Mouse (Mus musculus) heart, embryonic 13.5 days (tissue): ENCODE measurements around the gene Armc10. TPM values are rescaled to one million over a fixed set of nuclear protein-coding genes. Genes with fewer than 3 reads are reported as not detected.

Experiments
- ATAC-seq: fragments of 200-750 bp; cut with Nextera tagmentation; 2 replicates; pipeline ENCODE4 v1.8.0; 2017; ENCODE audit warnings: moderate TSS enrichment; ENCODE audit not compliant: insufficient number of reproducible peaks, low FRiP score, low TSS enrichment; ENCODE audit errors: extremely low read depth
- H3K27ac ChIP-seq: fragments of 300-500 bp; sonication (generic); replicated peaks from 2 replicates; pipeline ENCODE4 v1.5.1; 2015; ENCODE audit warnings: moderate library complexity, mild to moderate bottlenecking, inconsistent platforms
- H3K27me3 ChIP-seq: fragments of 300-500 bp; sonication (generic); replicated peaks from 2 replicates; pipeline ENCODE4 v1.6.1; 2015; ENCODE audit warnings: mild to moderate bottlenecking, inconsistent platforms
- H3K36me3 ChIP-seq: fragments of 300-500 bp; sonication (generic); 2 replicates; pipeline ENCODE4 v1.6.1; 2015; ENCODE audit warnings: mild to moderate bottlenecking, inconsistent platforms
- H3K4me1 ChIP-seq: fragments of 300-500 bp; sonication (generic); 2 replicates; pipeline ENCODE4 v1.6.1; 2015; ENCODE audit warnings: inconsistent platforms
- H3K4me2 ChIP-seq: fragments of 300-500 bp; sonication (generic); 2 replicates; pipeline ENCODE4 v1.6.1; 2015; ENCODE audit warnings: inconsistent platforms, mild to moderate bottlenecking, moderate library complexity
- H3K4me3 ChIP-seq: fragments of 300-500 bp; sonication (generic); 2 replicates; pipeline ENCODE4 v1.5.1; 2015; ENCODE audit warnings: moderate library complexity, mild to moderate bottlenecking, inconsistent platforms
- H3K9ac ChIP-seq: fragments of 300-500 bp; sonication (generic); 2 replicates; pipeline ENCODE4 v1.6.1; 2015; ENCODE audit warnings: inconsistent platforms, mild to moderate bottlenecking, moderate library complexity
- H3K9me3 ChIP-seq: fragments of 300-500 bp; sonication (generic); 2 replicates; pipeline ENCODE4 v1.6.1; 2016; ENCODE audit warnings: inconsistent platforms
- WGBS: fragments of 180-500 bp; shearing (Covaris S2); methylation state at CpG from one replicate; pipeline ENCODE4 v1.1.7; 2015; ENCODE audit warnings: mixed read lengths; 5-methylcytosine and 5-hydroxymethylcytosine counted together
- polyA plus RNA-seq: library from polyadenylated mRNA; unstranded; fragments of >200 nt; fragmentation: Nextera tagmentation; extraction: Ambion mirVana; gene quantifications from 2 replicates; pipeline ENCODE4 v1.2.1, GENCODE M21; 2015

The Armc10 gene
- polyA plus RNA-seq, 1 experiment from 2014 or later = 20.4 TPM

DNA sequence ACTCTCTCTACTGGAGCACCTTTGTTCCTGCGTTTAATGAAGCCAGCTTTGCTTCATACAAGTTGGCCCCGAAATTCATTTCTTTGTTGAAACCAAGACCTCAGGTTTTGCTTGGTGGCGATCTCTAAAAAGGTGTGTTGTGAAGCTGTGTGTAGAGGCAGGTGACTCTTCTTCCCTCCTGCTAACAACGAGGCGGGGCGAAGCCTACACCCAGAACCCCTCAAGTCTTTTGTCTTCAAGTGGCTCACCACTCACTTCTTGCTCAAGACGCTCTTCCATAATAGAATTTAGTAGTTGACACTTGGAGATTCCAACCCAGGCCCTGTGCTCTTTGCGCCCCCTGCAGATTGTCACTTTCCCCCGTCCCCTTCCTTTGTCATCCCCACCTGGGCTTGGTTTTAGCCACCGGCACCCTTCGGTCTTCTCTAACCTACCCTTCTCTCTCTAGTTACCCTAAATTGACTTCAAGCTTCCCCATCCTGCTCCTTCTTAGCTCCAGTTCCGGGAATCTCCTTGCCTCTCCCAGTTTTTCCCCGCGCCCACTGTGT lies 648 bp upstream of the Armc10 start:
- Histone ChIP-seq H3K4me3 (peak overlapping the region; percentile 91), H3K27ac (0 out of 2 replicates have a peak overlapping the region, but pooled peaks have one; percentile 28), H3K9me3 (no peaks in the 10 kb centered on the region), H3K4me1 (peaks cover 19% of the 10 kb centered on the region), H3K27me3 (peaks cover 15% of the 10 kb centered on the region; the same call in 1 of the 2 replicates), H3K36me3 (peaks cover 25% of the 10 kb centered on the region), H3K4me2 (peak overlapping the region; percentile 83), H3K9ac (peak overlapping the region; percentile 65; the same call in 1 of the 2 replicates)
- no peak for ATAC-seq
- WGBS = 12% methylated on average over 14 of the region's 14 CpGs

GRCm38 (mm10) chr5:21646133-21646491 lies 499 bp downstream of the Armc10 start:
- Histone ChIP-seq H3K27me3 (peaks cover 15% of the 10 kb centered on the region; the same call in 1 of the 2 replicates), H3K36me3 (peaks cover 36% of the 10 kb centered on the region), H3K4me3 (peak overlapping the region; percentile 91), H3K9ac (peak overlapping the region; percentile 91), H3K4me2 (peak overlapping the region; percentile 83), H3K27ac (peak overlapping the region; percentile 84), H3K9me3 (no peaks in the 10 kb centered on the region), H3K4me1 (peaks cover 19% of the 10 kb centered on the region)
- no peak for ATAC-seq
- WGBS = 2% methylated on average over 25 of the region's 25 CpGs

GRCm38 (mm10) chr5:21650736-21651135 lies 5.1 kb downstream of the Armc10 start:
- no peak for ATAC-seq
- Histone ChIP-seq H3K27me3 (no peaks in the 10 kb centered on the region), H3K36me3 (peaks cover 73% of the 10 kb centered on the region), H3K4me2 (no peak overlapping the region), H3K9ac (no peak overlapping the region), H3K4me1 (peaks cover 17% of the 10 kb centered on the region), H3K27ac (no peak overlapping the region), H3K9me3 (no peaks in the 10 kb centered on the region), H3K4me3 (no peak overlapping the region)
- 73% methylated on average over 2 of the region's 2 CpGs for whole genome bisulfite sequencing

DNA sequence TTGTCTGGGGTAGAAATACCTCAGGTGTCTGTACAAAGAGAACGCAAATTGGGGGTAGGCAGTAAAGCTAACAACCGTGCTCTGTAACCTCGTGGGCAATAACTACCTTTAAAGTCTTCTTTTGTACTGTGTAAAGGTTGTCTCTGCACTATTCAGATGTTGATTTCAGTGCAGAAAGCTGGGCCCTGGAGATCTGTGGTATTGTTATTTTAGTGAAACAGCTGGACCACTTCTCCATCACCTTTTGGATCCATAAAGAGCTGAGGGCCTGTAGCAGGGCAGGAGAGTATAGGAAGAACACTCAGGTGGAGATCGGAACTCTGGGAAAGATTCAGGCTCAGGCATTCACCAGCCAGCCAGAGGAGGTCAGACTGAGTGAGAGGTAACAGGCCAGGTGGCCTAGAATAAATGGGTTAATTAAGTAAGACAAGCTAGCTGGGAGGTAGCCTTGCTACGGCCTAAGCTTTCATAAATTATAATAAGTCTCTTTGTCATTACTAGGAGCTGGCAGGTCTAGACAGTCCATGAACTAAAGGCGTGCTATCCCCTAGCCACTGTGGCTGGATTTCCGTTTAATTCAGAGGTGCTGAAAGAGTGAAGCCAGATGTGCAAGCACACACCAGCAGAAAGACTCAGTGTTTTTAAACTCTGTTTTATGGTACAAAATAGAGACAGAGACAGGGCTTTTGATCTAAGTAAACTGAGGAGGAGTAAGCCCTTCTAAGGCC lies 6.4 kb downstream of the Armc10 start:
- H3K36me3 ChIP-seq = peaks cover 80% of the 10 kb centered on the region

GRCm38 (mm10) chr5:21656912-21657311 lies 11.3 kb downstream of the Armc10 start:
- WGBS = 82% methylated on average over 9 of the region's 9 CpGs
- Histone ChIP-seq H3K9ac (no peak overlapping the region), H3K27me3 (no peaks in the 10 kb centered on the region)

More for the DNA sequence above, 6.4 kb downstream of the Armc10 start:
- H3K4me1 ChIP-seq = peaks cover 9% of the 10 kb centered on the region
- H3K4me3 ChIP-seq = no peak overlapping the region
- no peak for ATAC-seq
- H3K27me3 ChIP-seq = no peaks in the 10 kb centered on the region
- H3K9ac ChIP-seq = no peak overlapping the region
- WGBS = 75% methylated on average over 7 of the region's 7 CpGs
- no peaks in the 10 kb centered on the region for H3K9me3 ChIP-seq
- H3K4me2 ChIP-seq = no peak overlapping the region
- H3K27ac ChIP-seq = peak overlapping the region; percentile 4; the same call in 1 of the 2 replicates

GRCm38 (mm10) chr5:21658038-21658437 lies 12.4 kb downstream of the Armc10 start:
- WGBS = 87% methylated on average over 6 of the region's 6 CpGs
- no peak for ATAC-seq
- Histone ChIP-seq H3K9me3 (no peaks in the 10 kb centered on the region), H3K4me1 (peaks cover 8% of the 10 kb centered on the region), H3K27me3 (no peaks in the 10 kb centered on the region), H3K36me3 (peaks cover 78% of the 10 kb centered on the region), H3K4me2 (no peak overlapping the region), H3K9ac (no peak overlapping the region), H3K4me3 (no peak overlapping the region), H3K27ac (no peak overlapping the region)

More at GRCm38 (mm10) chr5:21656912-21657311, 11.3 kb downstream of the Armc10 start:
- Histone ChIP-seq H3K9me3 (no peaks in the 10 kb centered on the region), H3K4me3 (no peak overlapping the region), H3K36me3 (peaks cover 79% of the 10 kb centered on the region), H3K4me1 (peaks cover 12% of the 10 kb centered on the region), H3K4me2 (no peak overlapping the region), H3K27ac (no peak overlapping the region)
- no peak for ATAC-seq

- Histone ChIP-seq H3K4me1 (peaks cover 8% of the 10 kb centered on the region), H3K9me3 (no peaks in the 10 kb centered on the region), H3K27ac (no peak overlapping the region), H3K9ac (0 out of 2 replicates have a peak overlapping the region, but pooled peaks have one; percentile 47), H3K36me3 (peaks cover 78% of the 10 kb centered on the region), H3K4me2 (no peak overlapping the region), H3K27me3 (no peaks in the 10 kb centered on the region), H3K4me3 (no peak overlapping the region)
- WGBS = 47% methylated on average over 11 of the region's 11 CpGs
- no peak for ATAC-seq
These were observed 13.2 kb downstream of the Armc10 start for GRCm38 (mm10) chr5:21658623-21659395.

DNA sequence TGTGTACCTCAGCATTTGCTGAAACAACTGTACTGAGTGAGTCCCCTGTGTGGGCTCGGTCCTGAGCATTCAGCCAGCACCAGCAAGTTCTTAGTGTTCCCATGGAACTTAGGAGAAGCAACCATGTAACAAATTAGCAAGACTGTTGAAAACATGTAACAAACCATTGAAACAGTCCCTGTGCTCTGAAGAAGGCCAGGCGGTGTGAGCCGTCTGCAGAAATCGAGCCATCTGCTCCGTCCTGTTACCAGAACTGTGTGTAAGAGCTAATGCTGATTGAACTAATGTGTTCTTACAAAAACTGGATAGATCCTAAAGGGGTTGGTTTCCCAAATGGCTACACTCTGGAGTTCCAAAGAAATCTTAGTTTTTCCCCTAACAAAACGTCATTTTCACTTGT lies 15.2 kb downstream of the Armc10 start:
- H3K9me3 ChIP-seq = no peaks in the 10 kb centered on the region
- WGBS = 87% methylated on average over 6 of the region's 6 CpGs
- no peaks in the 10 kb centered on the region for H3K27me3 ChIP-seq
- no peak overlapping the region for H3K4me2 ChIP-seq
- no peak overlapping the region for H3K4me3 ChIP-seq
- H3K36me3 ChIP-seq = peaks cover 69% of the 10 kb centered on the region
- H3K27ac ChIP-seq = no peak overlapping the region
- H3K4me1 ChIP-seq = peaks cover 8% of the 10 kb centered on the region
- no peak overlapping the region for H3K9ac ChIP-seq
- ATAC-seq = no peak

GRCm38 (mm10) chr5:21663081-21663480 lies 17.5 kb downstream of the Armc10 start:
- H3K4me3 ChIP-seq = no peak overlapping the region
- H3K27ac ChIP-seq = no peak overlapping the region
- H3K9ac ChIP-seq = no peak overlapping the region
- H3K4me1 ChIP-seq = peaks cover 12% of the 10 kb centered on the region
- H3K4me2 ChIP-seq = no peak overlapping the region
- H3K9me3 ChIP-seq = no peaks in the 10 kb centered on the region
- H3K36me3 ChIP-seq = peaks cover 52% of the 10 kb centered on the region
- 92% methylated on average over 11 of the region's 11 CpGs for WGBS
- H3K27me3 ChIP-seq = no peaks in the 10 kb centered on the region
- ATAC-seq = no peak

GRCm38 (mm10) chr5:21667191-21668137 lies 21.9 kb downstream of the Armc10 start:
- H3K9ac ChIP-seq = no peak overlapping the region
- ATAC-seq = no peak
- no peak overlapping the region for H3K27ac ChIP-seq
- no peak overlapping the region for H3K4me2 ChIP-seq
- H3K9me3 ChIP-seq = no peaks in the 10 kb centered on the region
- H3K4me3 ChIP-seq = no peak overlapping the region
- no peaks in the 10 kb centered on the region for H3K27me3 ChIP-seq
- WGBS = 53% methylated on average over 8 of the region's 8 CpGs
- peaks cover 14% of the 10 kb centered on the region for H3K36me3 ChIP-seq
- 0 out of 2 replicates have a peak, but pooled peaks cover 4% of the 10 kb centered on the region for H3K4me1 ChIP-seq
